Comparison of ENCODE assay signal across 9 mouse cellular contexts in genomic region chr9:101080046-101080685, GRCm38 (mm10). TPM values are rescaled to one million over a fixed set of nuclear protein-coding genes. Genes with fewer than 3 reads are reported as not detected.
A peak's percentile ranks its signal among the peaks of the same experiment; 100 is the strongest.
DNase-seq lines count a peak whose midpoint lies in the region; ATAC-seq and TF ChIP-seq lines count a peak whose summit lies in the region.
"Had no signal": no experiment of that assay in that cellular context is flagged by ENCODE, and none has a peak within 500 bp of the region (broad histone marks: within the 10 kb centered on the region; RNA-seq: fewer than 3 reads in every experiment).

No protein-coding gene starts in this region.

- whole genome bisulfite sequencing in hindbrain, embryonic 15.5 days, result 59% methylated on average over 3 of the region's 3 CpGs
- WGBS in kidney, embryonic 16.5 days, result 65% methylated on average over 3 of the region's 3 CpGs
- WGBS in heart, embryonic 11.5 days (ENCODE audit: insufficient replicate concordance), result 74% methylated on average over 3 of the region's 3 CpGs

- H3K4me3 ChIP-seq in layer of hippocampus, adult 2 months, result peak overlapping the region; percentile 93; the same call in 1 of the 2 replicates
- H3K4me3 ChIP-seq in hindbrain, embryonic 15.5 days, result no peak overlapping the region
- no peak overlapping the region for H3K4me3 ChIP-seq in kidney, embryonic 16.5 days (ENCODE audit: low read length)
- no peak overlapping the region for H3K4me3 ChIP-seq in heart, embryonic 11.5 days (ENCODE audit: low read depth, low read length)

- TF ChIP-seq CTCF in layer of hippocampus, adult 2 months (conservative IDR thresholded peaks at IDR 0.05), result peak; percentile 60

- no peaks in the 10 kb centered on the region for H3K27me3 ChIP-seq in hindbrain, embryonic 15.5 days
- no peaks in the 10 kb centered on the region for H3K27me3 ChIP-seq in kidney, embryonic 16.5 days (ENCODE audit: insufficient read depth, low read length)
- no peaks in the 10 kb centered on the region for H3K27me3 ChIP-seq in heart, embryonic 11.5 days (ENCODE audit: control insufficient read depth, insufficient read depth, low read length)

- H3K36me3 ChIP-seq in hindbrain, embryonic 15.5 days, result no peaks in the 10 kb centered on the region
- 0 out of 2 replicates have a peak, but pooled peaks cover 5% of the 10 kb centered on the region for H3K36me3 ChIP-seq in kidney, embryonic 16.5 days (ENCODE audit: insufficient read depth, low read length)
- no peaks in the 10 kb centered on the region for H3K36me3 ChIP-seq in heart, embryonic 11.5 days (ENCODE audit: control insufficient read depth, insufficient read depth, low read length)

- H3K27ac ChIP-seq in layer of hippocampus, adult 2 months, result no peak overlapping the region; the same call in 1 of the 2 replicates
- H3K27ac ChIP-seq in hindbrain, embryonic 15.5 days (replicated peaks), result no peak overlapping the region
- H3K27ac ChIP-seq in kidney, embryonic 16.5 days (ENCODE audit: low read length), result no peak overlapping the region
- no peak overlapping the region for H3K27ac ChIP-seq in heart, embryonic 11.5 days (ENCODE audit: low read depth, low read length)

- no peak overlapping the region for H3K9ac ChIP-seq in hindbrain, embryonic 15.5 days
- H3K9ac ChIP-seq in kidney, embryonic 16.5 days (replicated peaks; ENCODE audit: low read length), result no peak overlapping the region
- H3K9ac ChIP-seq in heart, embryonic 11.5 days (ENCODE audit: low read depth, low read length), result no peak overlapping the region

- H3K9me3 ChIP-seq in hindbrain, embryonic 15.5 days, result no peaks in the 10 kb centered on the region
- H3K9me3 ChIP-seq in kidney, embryonic 16.5 days (ENCODE audit: low read length), result no peaks in the 10 kb centered on the region
- no peaks in the 10 kb centered on the region for H3K9me3 ChIP-seq in heart, embryonic 11.5 days (replicated peaks; ENCODE audit: control insufficient read depth, low read length)

- no peak for ATAC-seq in hindbrain, embryonic 15.5 days (ENCODE audit: low FRiP score, low read depth)
- peak; percentile 38; the same call in 1 of the 2 replicates for ATAC-seq in megakaryocyte-erythroid progenitor cell, adult 5-6 weeks (replicated peaks; ENCODE audit: low FRiP score, low TSS enrichment, poor library complexity, severe bottlenecking)
- no peak for ATAC-seq in kidney, embryonic 16.5 days (ENCODE audit: low FRiP score, low TSS enrichment)
- no peak for ATAC-seq in heart, embryonic 11.5 days (replicated peaks; ENCODE audit: insufficient number of reproducible peaks, low FRiP score, low TSS enrichment)

- no peak for DNase-seq in layer of hippocampus, adult 2 months (ENCODE audit: low spot score in 2 of 2)
- no peak for DNase-seq in layer of hippocampus, adult 8-10 months (ENCODE audit: low spot score in 2 of 2)
- DNase-seq in T-cell, adult 2 months (ENCODE audit: low spot score), result peak; percentile 15
- DNase-seq in thymus, postnatal 36 days, result no peak
- DNase-seq: cerebellum, postnatal 10 days had no signal

- peaks cover 45% of the 10 kb centered on the region for H3K4me1 ChIP-seq in hindbrain, embryonic 15.5 days (replicated peaks)
- peaks cover 31% of the 10 kb centered on the region for H3K4me1 ChIP-seq in kidney, embryonic 16.5 days (ENCODE audit: insufficient read depth, low read length)
- H3K4me1 ChIP-seq in heart, embryonic 11.5 days (ENCODE audit: control insufficient read depth, insufficient read depth, low read length), result peaks cover 16% of the 10 kb centered on the region

- peak overlapping the region; percentile 27; the same call in 1 of the 2 replicates for H3K4me2 ChIP-seq in hindbrain, embryonic 15.5 days
- H3K4me2 ChIP-seq in kidney, embryonic 16.5 days (replicated peaks; ENCODE audit: low read depth, low read length), result no peak overlapping the region
- H3K4me2 ChIP-seq in heart, embryonic 11.5 days, result no peak overlapping the region

RNA-seq across cellular contexts. Expression of gene Msl2, which starts 6.3 kb away (rescaled TPM):
- 10 to 100 TPM; 67.8 to 68.4 TPM for total RNA-seq in layer of hippocampus, adult 2 months (2021)
- total RNA-seq in layer of hippocampus, adult 8-10 months (2022), result 10 to 100 TPM; 66.6 to 73.6 (median 67.9) TPM
- polyA plus RNA-seq in hindbrain, embryonic 15.5 days (2015; fragmentation: Nextera tagmentation; extraction: Ambion mirVana), result 3.7 and 4.6 TPM in 2 replicates
- total RNA-seq in megakaryocyte-erythroid progenitor cell, adult 5-6 weeks (2014; fragmentation: Nextera tagmentation), result 50.4 and 86.2 TPM in 2 replicates
- 50.3 and 52.2 TPM in 2 replicates for total RNA-seq in megakaryocyte-erythroid progenitor cell, adult 5-6 weeks (2017)
- polyA plus RNA-seq in kidney, embryonic 16.5 days (2015; fragmentation: Nextera tagmentation; extraction: Ambion mirVana), result 3.7 and 4.4 TPM in 2 replicates
- polyA plus RNA-seq in heart, embryonic 11.5 days (2014; fragmentation: Nextera tagmentation; extraction: Ambion mirVana), result 3.3 and 3.8 TPM in 2 replicates

RNA-seq across cellular contexts. Expression of gene Pccb, which starts 45.5 kb away (rescaled TPM):
- total RNA-seq in layer of hippocampus, adult 2 months (2021), result 10 to 100 TPM; 43.5 to 45.5 TPM
- 10 to 100 TPM; 42.8 to 54.5 (median 47.5) TPM for total RNA-seq in layer of hippocampus, adult 8-10 months (2022)
- polyA plus RNA-seq in hindbrain, embryonic 15.5 days (2015; fragmentation: Nextera tagmentation; extraction: Ambion mirVana), result 24.3 and 25.5 TPM in 2 replicates
- total RNA-seq in megakaryocyte-erythroid progenitor cell, adult 5-6 weeks (2014; fragmentation: Nextera tagmentation), result 27.7 and 37.8 TPM in 2 replicates
- 23.4 and 33.2 TPM in 2 replicates for total RNA-seq in megakaryocyte-erythroid progenitor cell, adult 5-6 weeks (2017)
- polyA plus RNA-seq in kidney, embryonic 16.5 days (2015; fragmentation: Nextera tagmentation; extraction: Ambion mirVana), result 29.9 and 30.0 TPM in 2 replicates
- 17.8 and 20.3 TPM in 2 replicates for polyA plus RNA-seq in heart, embryonic 11.5 days (2014; fragmentation: Nextera tagmentation; extraction: Ambion mirVana)
